Mouse (Mus musculus) monocyte, adult 2 months (primary cell): ENCODE measurements around the gene Flt3.

Source experiments
- DNase-seq, 2 experiments: peaks; one replicate each; pipeline ENCODE4 v3.0.0; 2022; ENCODE audit warnings: low spot score in 2 of 2, low read depth in 1 of 2

Gene Flt3

DNA sequence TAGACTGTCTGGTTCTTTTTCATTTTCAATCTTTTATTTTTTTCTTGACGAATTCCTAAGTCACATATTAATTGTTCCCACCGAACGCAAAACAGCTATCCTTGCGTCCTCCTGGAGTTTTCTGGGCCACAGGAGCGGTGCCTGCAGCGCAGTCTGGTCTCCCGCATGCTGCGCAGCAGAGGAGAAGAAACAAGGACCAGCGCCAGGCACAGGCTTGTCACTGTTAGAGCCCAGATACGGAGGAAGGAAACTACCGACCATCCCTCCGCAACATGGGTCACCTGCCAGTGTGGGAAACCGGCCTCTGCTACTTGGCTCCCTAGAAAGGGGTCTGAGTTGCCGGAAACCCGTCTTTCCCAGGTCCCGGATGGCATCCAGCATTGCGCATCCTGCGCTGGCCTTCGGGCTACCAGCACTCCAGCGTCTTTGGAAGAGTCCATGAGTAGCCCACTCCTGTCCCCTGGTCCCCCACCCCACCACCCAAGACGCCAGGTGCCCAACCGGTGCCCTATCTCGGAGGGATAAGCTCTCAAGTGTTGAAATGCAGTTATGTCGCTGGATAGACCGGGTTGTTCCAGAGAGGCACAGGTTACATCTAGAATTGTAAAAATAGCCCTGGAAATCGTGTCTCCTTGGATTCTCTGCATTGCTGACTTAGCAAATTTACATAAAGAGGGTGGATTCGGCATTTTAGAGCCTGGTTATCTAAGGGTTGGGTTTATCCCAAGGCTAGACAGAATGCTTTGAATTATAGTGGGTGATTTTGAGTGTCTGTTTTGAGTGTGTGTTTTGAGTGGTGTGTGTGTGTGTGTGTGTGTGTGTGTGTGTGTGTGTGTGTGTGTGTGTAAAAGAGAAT lies 87.2 kb downstream of the Flt3 start:
- no peak for DNase-seq

DNA sequence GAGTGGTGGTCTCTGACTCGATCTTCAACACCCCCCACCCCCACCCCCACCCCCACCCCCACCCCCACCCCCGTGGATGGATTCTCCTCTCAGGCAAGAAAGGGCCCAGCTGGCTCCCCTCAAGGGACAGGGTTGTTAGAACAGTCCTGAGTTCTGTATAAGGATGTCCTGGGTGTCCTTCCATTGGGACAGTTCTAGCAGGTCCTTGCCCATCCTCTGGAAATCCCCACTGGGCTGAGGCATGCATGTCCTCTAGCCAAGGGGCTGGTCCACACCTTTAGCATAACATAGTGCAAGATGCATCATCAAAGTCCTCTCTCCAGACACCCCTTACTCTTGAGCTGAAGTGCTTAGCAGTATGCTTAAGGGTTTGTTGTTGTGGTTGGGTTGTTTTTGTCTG lies 90.5 kb downstream of the Flt3 start:
- no peak for DNase-seq

DNA sequence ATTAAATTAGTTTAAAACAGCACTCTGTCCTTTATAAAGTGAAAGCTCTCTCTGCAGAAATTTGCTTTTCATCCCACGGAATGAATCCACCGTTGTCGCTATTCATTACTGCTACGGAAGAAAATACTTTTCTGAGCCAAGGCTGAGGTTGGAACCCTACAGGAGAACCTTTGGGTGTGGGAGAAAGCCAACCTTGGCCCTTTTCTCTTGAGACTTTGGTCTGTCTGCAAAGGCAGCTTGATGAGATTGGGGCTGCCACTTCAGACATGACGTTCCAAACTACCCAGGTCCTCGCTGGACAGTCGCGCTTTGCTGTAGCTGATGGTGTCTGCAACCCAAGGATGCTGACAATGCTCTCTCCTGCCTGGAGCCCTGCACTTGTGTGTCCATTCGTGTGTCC lies 91.8 kb downstream of the Flt3 start:
- no peak for DNase-seq

DNA sequence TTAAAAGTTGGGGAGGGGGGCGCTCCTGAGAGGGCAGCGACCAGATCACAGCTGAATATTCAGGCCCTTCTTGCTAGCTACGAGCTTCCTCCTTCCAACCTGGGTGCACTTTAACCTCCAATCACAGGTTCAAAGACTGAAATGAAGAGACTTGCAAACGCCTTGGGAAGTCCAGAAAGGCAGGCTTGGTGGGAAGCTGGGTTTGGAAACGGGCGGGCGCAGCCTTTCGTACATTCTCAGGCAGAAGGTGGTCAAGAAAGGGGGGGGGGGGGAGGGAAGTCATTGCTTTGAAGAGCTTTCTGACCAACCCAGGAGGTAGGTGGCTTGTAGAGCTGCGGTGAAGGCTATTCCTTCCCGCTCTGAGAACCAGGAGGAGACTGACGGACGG lies 92.9 kb downstream of the Flt3 start:
- DNase-seq, result no peak

GRCm38 (mm10) chr5:147306638-147307397 lies 93.5 kb downstream of the Flt3 start, which contains the start of gene Cdx2:
TSS of gene Cdx2 (minus strand) at chr5:147307270.
- DNase-seq, result no peak

DNA sequence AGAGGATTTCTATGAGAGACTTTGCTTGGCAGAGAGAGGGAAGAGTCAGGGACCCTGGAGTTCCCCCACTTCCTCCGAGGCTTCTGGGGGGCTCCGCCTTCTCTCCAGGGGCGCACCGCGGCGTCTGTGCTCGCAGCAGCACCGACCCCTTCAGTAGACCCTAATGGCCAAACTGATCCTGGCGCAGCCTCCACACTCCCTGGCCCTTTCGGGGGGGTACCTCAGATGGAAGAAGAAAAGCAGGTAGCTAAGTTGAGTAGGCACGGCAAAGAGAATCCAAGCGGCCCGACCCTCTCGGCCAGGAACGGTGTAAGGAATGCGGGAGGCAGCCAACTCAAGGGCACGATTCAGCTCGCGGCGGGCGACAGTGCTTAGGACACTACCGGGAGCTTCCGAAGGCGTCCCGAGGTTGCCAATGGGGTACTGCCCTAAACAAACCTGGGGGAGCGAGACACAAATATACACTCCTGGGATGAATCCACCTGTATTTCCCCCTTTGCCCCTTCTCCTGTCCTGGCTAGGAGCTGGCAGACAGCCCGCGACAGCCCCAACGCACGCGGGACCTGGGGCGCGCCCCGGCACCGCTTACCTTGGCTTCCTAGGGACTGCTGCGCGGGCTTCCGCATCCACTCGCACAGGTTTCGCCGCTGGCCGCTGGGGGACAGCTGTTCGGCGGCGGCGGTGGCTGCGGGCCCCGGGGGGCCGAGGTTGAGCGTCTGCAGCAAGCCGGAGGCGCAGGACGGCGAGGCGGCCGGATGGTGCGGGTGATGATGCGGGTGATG lies 94.2 kb downstream of the Flt3 start:
- DNase-seq, result no peak

DNA sequence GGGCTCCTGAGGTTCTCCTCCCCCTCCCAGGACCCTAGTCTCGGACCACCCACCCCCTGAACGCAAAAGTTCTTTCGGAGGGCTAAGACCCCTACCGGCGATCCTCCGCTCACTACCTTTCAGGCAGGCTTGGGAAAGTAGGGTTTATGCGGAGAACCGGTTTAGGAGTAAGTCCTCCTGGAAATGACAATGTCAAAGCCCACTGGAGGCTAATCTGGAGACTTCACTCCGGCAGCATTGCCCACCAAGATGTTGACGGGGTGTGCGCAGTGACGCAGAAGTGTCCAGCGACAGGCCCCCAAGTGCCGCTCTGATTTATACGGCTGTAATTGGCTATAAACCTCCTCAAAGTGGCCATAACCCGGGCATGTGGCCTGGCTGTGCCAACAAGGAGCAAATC lies 95.1 kb downstream of the Flt3 start:
- DNase-seq, result no peak

DNA sequence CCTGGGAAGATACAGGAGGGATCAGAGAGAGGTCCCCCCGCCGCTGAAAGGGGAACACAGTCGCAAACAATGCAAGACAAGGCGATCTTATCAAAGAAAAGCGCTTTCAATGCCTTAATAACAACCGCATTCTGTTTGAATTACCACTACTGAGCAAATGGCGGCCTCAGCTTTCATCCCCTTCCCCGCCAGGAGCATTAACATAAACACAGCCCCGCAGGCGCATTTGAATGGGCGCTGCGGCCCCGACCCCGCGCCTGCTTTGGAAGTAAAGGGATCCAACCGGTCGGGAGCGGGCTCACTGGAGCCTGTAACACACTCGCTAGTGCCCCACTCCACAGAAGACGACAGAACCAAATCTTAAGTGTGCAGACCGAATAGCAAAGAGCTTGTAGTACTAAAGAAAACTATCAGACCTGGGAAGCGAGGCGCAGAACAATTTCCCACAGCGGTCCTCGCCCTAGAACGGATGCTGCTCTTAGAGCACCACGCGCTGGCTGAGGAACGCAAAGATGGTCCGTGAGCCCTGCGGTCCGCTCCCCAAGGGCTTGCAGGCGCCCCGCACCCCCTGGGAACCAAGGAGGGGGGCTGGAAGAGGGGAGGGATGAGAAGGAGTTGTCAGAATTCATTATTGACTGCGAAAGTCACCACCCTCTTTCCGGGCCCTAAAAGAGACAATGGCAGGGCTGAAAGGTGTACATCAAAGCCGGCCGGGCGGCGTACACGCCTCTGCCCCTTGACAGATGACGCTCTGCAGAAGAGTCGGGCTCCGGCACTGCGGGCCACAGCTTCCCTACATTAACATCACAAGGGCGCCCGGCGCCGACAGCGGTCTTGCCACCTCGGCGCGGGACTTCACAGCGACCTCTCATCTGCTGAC lies 95.8 kb downstream of the Flt3 start:
- DNase-seq, result no peak

- no peak for DNase-seq
Measured at GRCm38 (mm10) chr5:147302746-147303400, 97.4 kb downstream of the Flt3 start.

DNA sequence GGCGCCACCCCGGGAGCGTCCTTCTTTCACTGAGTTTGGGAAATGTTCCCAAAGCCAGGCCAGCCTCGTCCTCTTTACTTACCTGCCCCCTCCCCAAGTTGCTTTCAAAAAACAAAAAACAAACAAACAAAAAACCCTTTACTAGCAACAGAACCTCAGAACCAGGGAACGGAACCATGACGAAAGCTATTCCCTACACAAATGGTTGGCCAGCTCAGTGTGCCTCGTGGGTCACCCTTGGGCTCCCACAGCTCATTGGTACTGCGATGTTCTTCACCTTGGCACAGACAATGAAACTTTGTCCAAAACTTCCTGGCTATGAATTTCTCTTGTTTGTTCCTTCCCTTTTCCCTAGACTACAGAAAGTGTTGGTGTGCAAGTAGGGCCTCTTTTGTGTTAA lies 98.1 kb downstream of the Flt3 start:
- DNase-seq, result no peak

DNA sequence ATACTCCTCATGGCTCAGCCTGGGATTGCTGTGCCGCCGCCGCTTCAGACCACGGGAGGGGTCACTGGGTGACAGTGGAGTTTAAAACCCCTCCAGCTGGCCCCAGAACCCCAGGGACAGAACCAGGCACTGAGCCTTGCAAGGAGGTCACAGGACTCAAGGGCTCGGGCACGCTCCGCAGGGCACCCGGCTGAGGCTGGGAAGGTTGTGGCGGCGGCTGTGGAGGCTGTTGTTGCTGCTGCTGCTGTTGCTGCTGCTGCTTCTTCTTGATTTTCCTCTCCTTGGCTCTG lies 98.6 kb downstream of the Flt3 start:
- no peak for DNase-seq

GRCm38 (mm10) chr5:147300917-147301780 lies 99.1 kb downstream of the Flt3 start:
- no peak for DNase-seq

- no peak for DNase-seq
Measured at GRCm38 (mm10) chr5:147300001-147300363, 100.3 kb downstream of the Flt3 start.

DNA sequence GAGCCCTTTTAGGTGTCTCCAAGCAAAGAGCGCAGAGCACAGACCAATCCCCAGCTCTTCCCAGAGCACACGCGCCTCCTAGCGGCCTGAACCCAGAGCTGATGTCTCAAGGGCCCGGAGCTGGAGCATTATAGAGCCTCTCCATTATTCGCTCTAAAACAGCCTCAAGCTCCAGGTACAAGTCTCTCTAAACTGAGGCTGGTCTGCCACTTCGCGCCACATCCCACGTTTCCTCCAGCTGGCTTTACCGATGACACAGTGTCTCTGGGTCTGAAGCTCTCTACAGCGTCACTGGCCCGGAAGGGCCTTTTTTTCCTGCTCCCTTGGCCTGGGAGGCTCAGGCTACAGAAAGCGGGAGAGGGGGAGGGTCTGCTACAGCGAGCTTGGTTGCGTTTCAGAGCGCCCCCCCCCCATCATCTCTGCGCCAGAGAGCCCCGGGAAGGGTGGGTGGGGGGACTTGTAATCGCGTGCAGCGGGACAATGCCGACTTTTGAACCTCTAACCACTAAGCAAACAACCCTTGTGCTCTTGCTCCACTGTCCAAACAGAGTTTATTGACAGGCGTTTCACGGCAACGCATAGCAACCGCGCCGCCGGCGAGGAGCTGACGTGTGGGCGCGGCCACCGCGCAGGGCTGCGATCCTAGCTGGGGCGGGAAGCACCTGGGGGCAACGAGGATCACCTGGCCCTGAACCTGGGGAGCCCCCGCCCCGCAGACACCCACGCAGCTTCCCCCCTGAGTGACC lies 100.9 kb downstream of the Flt3 start:
- DNase-seq, result no peak

GRCm38 (mm10) chr5:147297249-147297648 lies 103.0 kb downstream of the Flt3 start:
- no peak for DNase-seq

DNA sequence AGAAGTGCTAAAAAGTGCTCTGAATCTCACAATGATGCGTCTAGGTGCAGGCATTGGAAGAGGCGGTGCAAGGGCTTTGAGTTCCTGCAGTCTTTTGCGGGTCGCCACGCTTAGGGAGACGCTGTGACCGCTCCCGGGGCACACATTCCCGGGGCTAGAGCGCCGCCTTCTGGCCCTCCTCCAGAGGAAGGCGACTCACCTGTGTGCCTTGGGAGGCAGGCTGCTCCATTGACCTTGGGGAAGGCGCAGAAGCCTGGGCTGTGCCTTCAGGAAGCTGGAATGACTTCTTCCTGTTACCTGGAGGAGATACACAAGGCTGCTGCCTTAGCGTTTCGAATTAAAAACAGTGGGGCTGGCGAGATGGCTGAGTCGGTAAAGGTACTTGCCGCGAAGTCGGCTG lies 106.2 kb downstream of the Flt3 start:
- no peak for DNase-seq

GRCm38 (mm10) chr5:147293127-147293910 lies 107.0 kb downstream of the Flt3 start:
- peak in 1 of 2 experiments; percentile 15 for DNase-seq

DNA sequence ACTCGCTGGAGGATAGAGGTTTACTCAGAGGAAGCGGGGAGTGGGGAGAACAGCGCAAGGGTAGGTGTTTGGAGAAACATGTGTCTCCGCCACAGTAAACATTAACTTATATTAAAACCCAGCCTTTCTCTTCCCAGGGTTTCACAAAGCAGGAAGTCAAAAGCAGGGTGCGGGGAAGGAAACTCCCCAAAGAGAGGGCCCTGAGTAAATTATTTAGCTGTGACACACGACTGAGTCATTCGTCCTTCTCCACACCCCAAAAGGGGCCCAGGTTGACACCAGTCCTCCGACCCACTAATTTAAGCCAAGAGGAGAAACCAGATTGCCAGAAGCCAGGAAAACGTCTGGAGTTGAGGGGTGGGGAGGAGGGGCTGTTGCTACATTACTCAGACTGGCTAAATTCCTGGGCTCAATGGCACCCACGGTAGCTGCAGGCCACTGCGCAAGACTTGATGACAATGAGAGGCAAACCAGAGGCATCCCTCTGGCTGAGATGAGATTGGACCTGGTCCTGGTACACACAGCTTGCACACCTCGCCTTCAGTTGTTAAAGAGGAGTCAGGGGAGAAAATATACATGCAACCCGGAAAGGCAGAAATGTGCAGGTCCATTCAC lies 107.7 kb downstream of the Flt3 start:
- DNase-seq, result no peak
